ENCODE assay signal across 8 mouse cellular contexts in the genomic region with DNA sequence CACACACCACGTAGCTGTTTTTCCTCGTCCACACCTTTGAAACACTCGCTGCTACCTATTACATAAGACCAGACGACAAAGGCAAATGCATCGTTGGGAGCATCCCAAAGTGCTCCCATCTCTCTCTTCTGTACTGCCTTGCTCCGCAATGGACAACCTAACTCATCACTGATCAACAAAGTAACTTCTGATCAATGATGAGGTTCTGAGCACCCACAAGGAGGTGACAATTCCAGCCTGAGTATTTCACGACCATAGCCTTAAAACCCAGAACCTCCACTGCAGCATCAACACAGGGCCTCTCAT. TPM values are rescaled to one million over a fixed set of nuclear protein-coding genes. Genes with fewer than 3 reads are reported as not detected.
A peak's percentile ranks its signal among the peaks of the same experiment; 100 is the strongest.
DNase-seq lines count a peak whose midpoint lies in the region; ATAC-seq and TF ChIP-seq lines count a peak whose summit lies in the region.
"Had no signal": no experiment of that assay in that cellular context is flagged by ENCODE, and none has a peak within 500 bp of the region (broad histone marks: within the 10 kb centered on the region; RNA-seq: fewer than 3 reads in every experiment).

No protein-coding gene starts in this region.

- H3K4me2 ChIP-seq in neural tube, embryonic 11.5 days (ENCODE audit: low read depth): peak overlapping the region; percentile 89
- H3K4me2 ChIP-seq in forebrain, embryonic 12.5 days: peak overlapping the region; percentile 83
- H3K4me2 ChIP-seq in limb, embryonic 13.5 days (replicated peaks): peak overlapping the region; percentile 93

- no peak for TF ChIP-seq POLR2A in thymus, adult 2 months (IDR thresholded peaks at IDR 0.05; ENCODE audit: control insufficient read depth, extremely low read depth, insufficient read depth, low read length, poor library complexity)

- peak overlapping the region; percentile 96 for H3K9ac ChIP-seq in neural tube, embryonic 11.5 days (ENCODE audit: low read length)
- peak overlapping the region; percentile 94 for H3K9ac ChIP-seq in forebrain, embryonic 12.5 days
- H3K9ac ChIP-seq in limb, embryonic 13.5 days: no peak overlapping the region

- H3K27me3 ChIP-seq in neural tube, embryonic 11.5 days (ENCODE audit: control insufficient read depth, insufficient read depth, low read length): no peaks in the 10 kb centered on the region
- peaks cover 9% of the 10 kb centered on the region; the same call in 1 of the 2 replicates for H3K27me3 ChIP-seq in forebrain, embryonic 12.5 days
- H3K27me3 ChIP-seq in limb, embryonic 13.5 days: peaks cover 35% of the 10 kb centered on the region
- H3K27me3 ChIP-seq in thymus, adult 2 months (ENCODE audit: control insufficient read depth, insufficient read depth, low read length): peaks cover 25% of the 10 kb centered on the region

- DNase-seq in neural tube, embryonic 11.5 days (ENCODE audit: low spot score): no peak
- DNase-seq in neural tube, embryonic 10.5 days (ENCODE audit: extremely low spot score, low spot score): no peak
- DNase-seq in adrenal gland, postnatal 36 days: no peak
- no peak for DNase-seq in heart, adult 9 months (ENCODE audit: low spot score in 2 of 2)
- no peak for DNase-seq in thymus, adult 2 months
- DNase-seq: kidney, postnatal 36 days had no signal

- H3K27ac ChIP-seq in neural tube, embryonic 11.5 days (ENCODE audit: low read depth, low read length): no peak overlapping the region
- H3K27ac ChIP-seq in forebrain, embryonic 12.5 days: no peak overlapping the region
- no peak overlapping the region for H3K27ac ChIP-seq in limb, embryonic 13.5 days
- H3K27ac ChIP-seq in thymus, adult 2 months (ENCODE audit: control insufficient read depth, insufficient read depth, low read length): no peak overlapping the region

- H3K4me3 ChIP-seq in neural tube, embryonic 11.5 days (ENCODE audit: low read depth, low read length): peak overlapping the region; percentile 93
- peak overlapping the region; percentile 94 for H3K4me3 ChIP-seq in forebrain, embryonic 12.5 days (replicated peaks)
- H3K4me3 ChIP-seq in limb, embryonic 13.5 days: peak overlapping the region; percentile 82
- no peak overlapping the region for H3K4me3 ChIP-seq in thymus, adult 2 months (ENCODE audit: control insufficient read depth, insufficient read depth, low read length)

- no peaks in the 10 kb centered on the region for H3K36me3 ChIP-seq in neural tube, embryonic 11.5 days (ENCODE audit: control insufficient read depth, insufficient read depth, low read length)
- H3K36me3 ChIP-seq in forebrain, embryonic 12.5 days (replicated peaks): no peaks in the 10 kb centered on the region
- H3K36me3 ChIP-seq in limb, embryonic 13.5 days: no peaks in the 10 kb centered on the region
- H3K36me3 ChIP-seq in thymus, adult 2 months (ENCODE audit: control insufficient read depth, insufficient read depth, low read length): no peaks in the 10 kb centered on the region

- peaks cover 36% of the 10 kb centered on the region for H3K4me1 ChIP-seq in neural tube, embryonic 11.5 days (ENCODE audit: control insufficient read depth, insufficient read depth, low read length)
- peaks cover 72% of the 10 kb centered on the region for H3K4me1 ChIP-seq in forebrain, embryonic 12.5 days
- H3K4me1 ChIP-seq in limb, embryonic 13.5 days: peaks cover 36% of the 10 kb centered on the region
- H3K4me1 ChIP-seq in thymus, adult 2 months (replicated peaks; ENCODE audit: control insufficient read depth, insufficient read depth, low read length): peaks cover 19% of the 10 kb centered on the region; the same call in 1 of the 2 replicates

- WGBS in neural tube, embryonic 11.5 days: 35% methylated on average over 7 of the region's 7 CpGs
- WGBS in forebrain, embryonic 12.5 days: 27% methylated on average over 7 of the region's 7 CpGs
- WGBS in limb, embryonic 13.5 days: 45% methylated on average over 7 of the region's 7 CpGs
- WGBS in thymus, adult 2 months: 78% methylated on average over 7 of the region's 7 CpGs

- no peak for ATAC-seq in neural tube, embryonic 11.5 days (ENCODE audit: insufficient read depth, low FRiP score, low TSS enrichment)
- ATAC-seq in forebrain, embryonic 12.5 days (ENCODE audit: low FRiP score): no peak
- no peak for ATAC-seq in limb, embryonic 13.5 days (ENCODE audit: low FRiP score, low read depth)

- no peaks in the 10 kb centered on the region for H3K9me3 ChIP-seq in neural tube, embryonic 11.5 days (ENCODE audit: control insufficient read depth, low read length)
- no peaks in the 10 kb centered on the region for H3K9me3 ChIP-seq in forebrain, embryonic 12.5 days
- H3K9me3 ChIP-seq in limb, embryonic 13.5 days: no peaks in the 10 kb centered on the region

- no peak for TF ChIP-seq CTCF in thymus, adult 2 months (IDR thresholded peaks at IDR 0.05; ENCODE audit: borderline replicate concordance, control insufficient read depth, extremely low read depth, insufficient read depth, low read length, poor library complexity)

RNA-seq across cellular contexts. Expression of gene Mtcl1, which starts 2.6 kb away (rescaled TPM):
- 26.8 and 29.6 TPM in 2 replicates for polyA plus RNA-seq in neural tube, embryonic 11.5 days (2014; fragmentation: Nextera tagmentation; extraction: Ambion mirVana)
- 43.0 and 49.3 TPM in 2 replicates for polyA plus RNA-seq in forebrain, embryonic 12.5 days (2016; fragmentation: Nextera tagmentation; extraction: Ambion mirVana)
- 4.5 and 5.6 TPM in 2 replicates for polyA plus RNA-seq in limb, embryonic 13.5 days (2015; fragmentation: Nextera tagmentation; extraction: Ambion mirVana)
- total RNA-seq in adrenal gland, postnatal 36 days (2021): 10 to 100 TPM in 1 of 2 experiments, 1 to 10 TPM in 1; 5.6 to 12.9 TPM
- 5.8 and 6.2 TPM in 2 replicates for polyA plus RNA-seq in thymus, adult 2 months (2012; rRNA removed)
